Mouse (Mus musculus) small intestine, adult 2 months (tissue): ENCODE results near the gene Ess2.

Experiments
- CTCF ChIP-seq: fragments of 200-500 bp; IDR thresholded peaks from 2 replicates; pipeline ENCODE4 v1.5.1; 2012; ENCODE audit warnings: low read depth, mild to moderate bottlenecking, control low read depth, inconsistent platforms, low read length, moderate library complexity, mixed read lengths; ENCODE audit not compliant: insufficient replicate concordance, insufficient read length; ENCODE audit errors: extremely low read depth
- POLR2A ChIP-seq: fragments of 200-500 bp; IDR thresholded peaks from 2 replicates; pipeline ENCODE4 v1.6.1; 2012; ENCODE audit warnings: low read depth, mild to moderate bottlenecking, control low read depth, inconsistent platforms, low read length, moderate library complexity

DNA sequence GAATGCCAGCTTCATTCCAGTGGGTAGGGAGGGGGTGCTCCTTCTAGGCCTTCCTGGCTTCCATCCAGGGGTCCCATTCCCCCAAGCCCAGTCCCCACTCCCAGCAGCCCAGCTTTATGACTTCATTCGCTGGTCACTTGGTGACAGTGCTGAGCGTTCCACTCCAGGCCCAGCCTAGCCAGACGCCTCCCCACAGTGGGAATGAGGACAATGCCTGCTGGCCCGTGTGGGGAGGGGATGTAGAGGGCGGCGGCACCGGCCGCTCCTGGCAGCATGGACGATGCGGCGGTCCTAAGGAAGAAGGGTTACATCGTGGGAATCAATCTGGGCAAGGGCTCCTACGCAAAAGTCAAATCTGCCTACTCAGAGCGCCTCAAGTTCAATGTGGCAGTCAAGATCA is 12.7 kb downstream of the Ess2 start, which contains the start of the genes Dgcr2 and Tssk2:
- TF ChIP-seq CTCF = no peak
- no peak for TF ChIP-seq POLR2A
